In genomic region chr16:94454146-94454545, GRCm38 (mm10) we compare ENCODE assay signal across 12 mouse cellular contexts.
"Had no signal": no experiment of that assay in that cellular context is flagged by ENCODE, and none has a peak within 500 bp of the region (broad histone marks: within the 10 kb centered on the region; RNA-seq: fewer than 3 reads in every experiment).

No protein-coding gene starts in this region.

- DNase-seq: kidney, adult 11 months; kidney, adult 9 months; kidney, postnatal 36 days; lung, embryonic 14.5 days; right cerebral cortex, adult 18-20 months; right cerebral cortex, postnatal 25 days; thymus, postnatal 14 days had no signal

- H3K4me1 ChIP-seq: limb, embryonic 15.5 days; midbrain, embryonic 13.5 days; neural tube, embryonic 15.5 days had no signal

- H3K27ac ChIP-seq: limb, embryonic 15.5 days; liver, embryonic 12.5 days; midbrain, embryonic 13.5 days; neural tube, embryonic 15.5 days; stomach, postnatal 0 days had no signal

- H3K4me3 ChIP-seq: limb, embryonic 15.5 days; liver, embryonic 12.5 days; midbrain, embryonic 13.5 days; neural tube, embryonic 15.5 days had no signal
